Mouse (Mus musculus) testis, adult 2 months (tissue): ENCODE data around the gene Rbm28.

Source experiments
- CTCF ChIP-seq: fragments of 200-500 bp; IDR thresholded peaks from 2 replicates; pipeline ENCODE4 v1.5.1; 2012; ENCODE audit warnings: low read depth, mild to moderate bottlenecking, inconsistent platforms, low read length, moderate library complexity; ENCODE audit not compliant: control insufficient read depth, insufficient read depth, insufficient replicate concordance
- POLR2A ChIP-seq: fragments of 200-500 bp; IDR thresholded peaks from 2 replicates; pipeline ENCODE4 v1.6.1; 2012; ENCODE audit warnings: low read depth, mild to moderate bottlenecking, inconsistent platforms, low read length, moderate library complexity; ENCODE audit not compliant: control insufficient read depth

- TF ChIP-seq CTCF (no peak), POLR2A (no peak)
Observed at GRCm38 (mm10) chr6:29108376-29108775, 56.4 kb downstream of the Rbm28 start.
